Mouse (Mus musculus) embryonic facial prominence, embryonic 12.5 days (tissue): ENCODE results near the gene Fbh1. TPM values are rescaled to one million over a fixed set of nuclear protein-coding genes. Genes with fewer than 3 reads are reported as not detected.

Experiments
- ATAC-seq: fragments of 200-750 bp; cut with Nextera tagmentation; 2 replicates; pipeline ENCODE4 v1.8.0; 2017; ENCODE audit not compliant: insufficient number of reproducible peaks, insufficient read depth, low FRiP score, low TSS enrichment
- H3K27ac ChIP-seq: fragments of 300-500 bp; sonication (generic); 2 replicates; pipeline ENCODE4 v1.5.1; 2016; ENCODE audit warnings: mild to moderate bottlenecking
- H3K27me3 ChIP-seq: fragments of 300-500 bp; sonication (generic); 2 replicates; pipeline ENCODE4 v1.6.1; 2016; ENCODE audit warnings: mild to moderate bottlenecking, moderate library complexity
- H3K36me3 ChIP-seq: fragments of 300-500 bp; sonication (generic); 2 replicates; pipeline ENCODE4 v1.6.1; 2016; ENCODE audit warnings: mild to moderate bottlenecking
- H3K4me1 ChIP-seq: fragments of 300-500 bp; sonication (generic); 2 replicates; pipeline ENCODE4 v1.6.1; 2016
- H3K4me2 ChIP-seq: fragments of 300-500 bp; sonication (generic); replicated peaks from 2 replicates; pipeline ENCODE4 v1.6.1; 2016; ENCODE audit warnings: mild to moderate bottlenecking, moderate library complexity
- H3K4me3 ChIP-seq: fragments of 300-500 bp; sonication (generic); 2 replicates; pipeline ENCODE4 v1.5.1; 2016; ENCODE audit warnings: mild to moderate bottlenecking
- H3K9ac ChIP-seq: fragments of 300-500 bp; sonication (generic); 2 replicates; pipeline ENCODE4 v1.6.1; 2016; ENCODE audit warnings: mild to moderate bottlenecking, moderate library complexity
- H3K9me3 ChIP-seq: fragments of 300-500 bp; sonication (generic); 2 replicates; pipeline ENCODE4 v1.6.1; 2016; ENCODE audit warnings: mild to moderate bottlenecking, moderate library complexity
- WGBS: fragments of 180-500 bp; shearing (Covaris S2); methylation state at CpG from one replicate; pipeline ENCODE4 v1.1.7; 2016; 5-methylcytosine and 5-hydroxymethylcytosine counted together
- polyA plus RNA-seq: library from polyadenylated mRNA; unstranded; fragments of >200 nt; fragmentation: Nextera tagmentation; extraction: Ambion mirVana; gene quantifications from 2 replicates; pipeline ENCODE4 v1.2.1, GENCODE M21; 2016

Gene Fbh1
- polyA plus RNA-seq, 1 experiment from 2014 or later = 160 TPM

DNA sequence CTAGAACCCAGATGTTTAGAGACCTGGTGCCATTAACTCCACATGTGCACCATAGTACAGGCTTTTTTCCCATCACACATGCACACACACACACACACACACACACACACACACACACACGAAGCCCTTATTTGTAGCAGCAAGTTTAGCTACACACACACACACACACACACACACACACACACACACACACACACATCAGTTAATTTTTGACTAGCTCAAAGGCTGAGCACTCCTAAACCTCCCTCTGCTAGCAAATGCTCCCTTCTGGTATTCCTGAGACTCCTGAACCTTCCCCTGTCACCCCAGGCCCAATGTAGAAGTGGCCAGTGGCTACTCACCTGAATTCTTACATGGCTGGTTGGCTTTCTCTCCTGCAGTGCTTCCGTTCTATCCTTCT, 83.3 kb downstream of the Fbh1 start:
- Histone ChIP-seq H3K4me3 (no peak overlapping the region), H3K27me3 (no peaks in the 10 kb centered on the region), H3K27ac (no peak overlapping the region), H3K9ac (no peak overlapping the region), H3K9me3 (no peaks in the 10 kb centered on the region), H3K4me1 (no peaks in the 10 kb centered on the region), H3K4me2 (no peak overlapping the region), H3K36me3 (no peaks in the 10 kb centered on the region)
- ATAC-seq = no peak
- WGBS = 74% methylated on average over 2 of the region's 2 CpGs

DNA sequence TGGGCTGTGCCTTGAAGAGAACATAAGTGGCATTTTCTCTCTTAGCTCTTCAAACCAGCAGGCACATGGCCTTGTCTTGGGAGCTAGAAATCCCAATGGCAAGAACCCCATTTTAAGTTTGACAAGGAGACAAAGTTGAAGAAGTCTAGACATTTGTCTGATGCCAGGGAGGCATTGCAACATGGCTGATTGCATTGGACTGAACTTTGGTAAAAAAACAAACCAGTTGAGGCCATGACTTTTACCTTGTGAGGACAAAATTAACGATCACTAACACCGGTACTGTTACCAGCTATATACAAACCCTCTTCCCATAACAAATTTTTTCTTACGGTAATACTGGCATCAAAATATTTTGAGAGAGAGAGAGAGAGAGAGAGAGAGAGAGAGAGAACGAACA, 84.0 kb downstream of the Fbh1 start:
- Histone ChIP-seq H3K36me3 (no peaks in the 10 kb centered on the region), H3K4me1 (no peaks in the 10 kb centered on the region), H3K4me3 (no peak overlapping the region), H3K27me3 (no peaks in the 10 kb centered on the region), H3K4me2 (no peak overlapping the region), H3K9me3 (no peaks in the 10 kb centered on the region), H3K27ac (no peak overlapping the region), H3K9ac (no peak overlapping the region)
- no peak for ATAC-seq
- 84% methylated on average over 4 of the region's 4 CpGs for WGBS

Other genes starting within 250 kb of the Fbh1 start
- gene Pfkfb3, start 223.5 kb downstream of the Fbh1 start, polyA plus RNA-seq = 14.2 and 16.2 TPM in 2 replicates
- 176 and 185 TPM in 2 replicates for gene Rbm17, start 173.4 kb downstream of the Fbh1 start, polyA plus RNA-seq
- gene Gm17490, start 151.3 kb downstream of the Fbh1 start, polyA plus RNA-seq = not detected in 2 replicates
- gene Il2ra, start 134.8 kb downstream of the Fbh1 start, polyA plus RNA-seq = not detected in 2 replicates
- gene Il15ra, start 72.3 kb downstream of the Fbh1 start, polyA plus RNA-seq = 0.60 and 0.69 TPM in 2 replicates
- gene Ankrd16, start 294 bp upstream of the Fbh1 start, polyA plus RNA-seq = 58.0 and 59.5 TPM in 2 replicates